Mouse (Mus musculus): ENCODE measurements around the gene Rpa1.

DNA sequence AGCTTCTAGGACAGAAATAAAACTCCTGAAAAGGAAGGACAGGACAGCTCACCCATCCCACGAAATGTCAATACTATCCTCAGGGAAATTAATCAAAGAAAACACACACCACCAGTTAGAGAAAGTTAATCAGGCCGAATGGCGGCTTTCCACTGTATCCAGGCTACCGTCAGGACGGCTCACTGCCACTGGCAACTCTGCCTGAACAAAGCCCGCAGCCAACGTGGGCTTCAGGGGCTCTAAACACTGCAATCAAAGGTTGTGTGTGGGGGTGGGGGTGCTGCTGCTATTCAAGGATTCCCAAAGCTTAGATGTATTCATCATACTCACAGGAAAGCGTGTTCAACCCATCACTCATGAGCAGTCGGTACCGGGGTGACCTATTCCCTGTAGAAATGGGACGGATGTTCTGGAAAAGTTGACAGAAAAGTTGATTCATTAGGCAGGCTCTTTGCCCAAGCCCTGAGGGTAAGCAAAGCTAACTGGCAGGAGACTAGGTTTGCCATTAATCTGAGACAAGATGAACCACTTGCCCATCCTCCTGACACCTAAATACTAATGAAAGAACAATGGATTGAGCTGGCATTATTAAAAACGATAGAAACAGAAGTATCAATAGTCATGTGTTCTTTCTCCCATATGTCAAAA is 7.3 kb downstream of the Rpa1 start:
- TF ChIP-seq POLR2A (IDR thresholded peaks at IDR 0.05; ENCODE audit: control insufficient read depth, low read depth, low read length) (no peak), CTCF (IDR thresholded peaks at IDR 0.05; ENCODE audit: control insufficient read depth, insufficient read depth, insufficient replicate concordance, low read depth, low read length) (no peak)
